Mouse (Mus musculus): ENCODE results near the gene Ehf. TPM values are rescaled to one million over a fixed set of nuclear protein-coding genes. Genes with fewer than 3 reads are reported as not detected.

Gene Ehf
- total RNA-seq, 2 experiments from 2014 or later: not detected

GRCm38 (mm10) chr2:103289407-103289950, 13.6 kb downstream of the Ehf start:
- no peak for TF ChIP-seq CTCF (conservative IDR thresholded peaks at IDR 0.05)
- H3K4me3 ChIP-seq: no peak overlapping the region
- no peak for DNase-seq (ENCODE audit: low spot score in 2 of 2)
- no peak overlapping the region for H3K27ac ChIP-seq

- no peak for DNase-seq (ENCODE audit: low spot score in 2 of 2)
- Histone ChIP-seq H3K4me3 (no peak overlapping the region), H3K27ac (no peak overlapping the region)
- TF ChIP-seq CTCF (conservative IDR thresholded peaks at IDR 0.05): no peak
Observed at GRCm38 (mm10) chr2:103287716-103288115, 15.4 kb downstream of the Ehf start.

- DNase-seq (ENCODE audit: low spot score in 2 of 2): no peak
- Histone ChIP-seq H3K4me3 (no peak overlapping the region), H3K27ac (no peak overlapping the region)
- no peak for TF ChIP-seq CTCF (conservative IDR thresholded peaks at IDR 0.05)
Observed at GRCm38 (mm10) chr2:103285561-103285960, 17.5 kb downstream of the Ehf start.

GRCm38 (mm10) chr2:103283730-103284129, 19.3 kb downstream of the Ehf start:
- no peak overlapping the region for H3K4me3 ChIP-seq
- no peak overlapping the region for H3K27ac ChIP-seq
- no peak for TF ChIP-seq CTCF (conservative IDR thresholded peaks at IDR 0.05)
- DNase-seq (ENCODE audit: low spot score in 2 of 2): no peak

- Histone ChIP-seq H3K4me3 (no peak overlapping the region), H3K27ac (no peak overlapping the region)
- no peak for TF ChIP-seq CTCF (conservative IDR thresholded peaks at IDR 0.05)
- no peak for DNase-seq (ENCODE audit: low spot score in 2 of 2)
Observed at GRCm38 (mm10) chr2:103282184-103282750, 20.8 kb downstream of the Ehf start.

- H3K4me3 ChIP-seq: no peak overlapping the region
- no peak for TF ChIP-seq CTCF (conservative IDR thresholded peaks at IDR 0.05)
- H3K27ac ChIP-seq: no peak overlapping the region
- DNase-seq (ENCODE audit: low spot score in 2 of 2): no peak
Observed at GRCm38 (mm10) chr2:103279927-103280326, 23.2 kb downstream of the Ehf start.

GRCm38 (mm10) chr2:103278476-103278875, 24.6 kb downstream of the Ehf start:
- TF ChIP-seq CTCF (conservative IDR thresholded peaks at IDR 0.05): no peak
- no peak for DNase-seq (ENCODE audit: low spot score in 2 of 2)

GRCm38 (mm10) chr2:103277794-103278193, 25.3 kb downstream of the Ehf start:
- no peak overlapping the region for H3K4me3 ChIP-seq

More at GRCm38 (mm10) chr2:103278476-103278875, 24.6 kb downstream of the Ehf start:
- Histone ChIP-seq H3K27ac (no peak overlapping the region), H3K4me3 (no peak overlapping the region)

GRCm38 (mm10) chr2:103275316-103275960, 27.6 kb downstream of the Ehf start:
- H3K4me3 ChIP-seq: no peak overlapping the region
- TF ChIP-seq CTCF (conservative IDR thresholded peaks at IDR 0.05): no peak
- H3K27ac ChIP-seq: no peak overlapping the region
- DNase-seq (ENCODE audit: low spot score in 2 of 2): no peak

More at GRCm38 (mm10) chr2:103277794-103278193, 25.3 kb downstream of the Ehf start:
- DNase-seq (ENCODE audit: low spot score in 2 of 2): no peak
- H3K27ac ChIP-seq: no peak overlapping the region
- TF ChIP-seq CTCF (conservative IDR thresholded peaks at IDR 0.05): no peak

- no peak overlapping the region for H3K4me3 ChIP-seq
- H3K27ac ChIP-seq: no peak overlapping the region
- TF ChIP-seq CTCF (conservative IDR thresholded peaks at IDR 0.05): no peak
- DNase-seq (ENCODE audit: low spot score in 2 of 2): no peak
Observed at GRCm38 (mm10) chr2:103274803-103275202, 28.3 kb downstream of the Ehf start.

- DNase-seq (ENCODE audit: low spot score in 2 of 2): no peak
- no peak for TF ChIP-seq CTCF (conservative IDR thresholded peaks at IDR 0.05)
- H3K4me3 ChIP-seq: no peak overlapping the region
- no peak overlapping the region for H3K27ac ChIP-seq
Observed at GRCm38 (mm10) chr2:103274270-103274669, 28.8 kb downstream of the Ehf start.

- no peak for DNase-seq (ENCODE audit: low spot score in 2 of 2)
- TF ChIP-seq CTCF (conservative IDR thresholded peaks at IDR 0.05): no peak
- Histone ChIP-seq H3K4me3 (no peak overlapping the region), H3K27ac (no peak overlapping the region)
Observed at GRCm38 (mm10) chr2:103271481-103271880, 31.6 kb downstream of the Ehf start.

GRCm38 (mm10) chr2:103270556-103271160, 32.4 kb downstream of the Ehf start:
- H3K27ac ChIP-seq: no peak overlapping the region
- no peak for DNase-seq (ENCODE audit: low spot score in 2 of 2)
- no peak for TF ChIP-seq CTCF (conservative IDR thresholded peaks at IDR 0.05)
- H3K4me3 ChIP-seq: no peak overlapping the region
